Mouse (Mus musculus) gonadal fat pad, adult 2 months (tissue): Measurements from ENCODE around the gene Coq8a. TPM values are rescaled to one million over a fixed set of nuclear protein-coding genes. Genes with fewer than 3 reads are reported as not detected.

Experiments used
- DNase-seq: peaks from one replicate; pipeline ENCODE4 v3.0.0-alpha.2; 2012; ENCODE audit warnings: low read depth
- polyA plus RNA-seq: library from polyadenylated mRNA; depleted of rRNA; stranded (reverse); fragments of >200 nt; gene quantifications from 2 replicates; pipeline ENCODE4 v1.2.3, GENCODE M21; 2012

Gene Coq8a
- polyA plus RNA-seq, 1 experiment: 20.9 TPM

- no peak for DNase-seq
Observed at GRCm38 (mm10) chr1:180175167-180175566, 24.2 kb downstream of the Coq8a start.

GRCm38 (mm10) chr1:180174718-180175117, 24.7 kb downstream of the Coq8a start:
- DNase-seq: no peak

DNA sequence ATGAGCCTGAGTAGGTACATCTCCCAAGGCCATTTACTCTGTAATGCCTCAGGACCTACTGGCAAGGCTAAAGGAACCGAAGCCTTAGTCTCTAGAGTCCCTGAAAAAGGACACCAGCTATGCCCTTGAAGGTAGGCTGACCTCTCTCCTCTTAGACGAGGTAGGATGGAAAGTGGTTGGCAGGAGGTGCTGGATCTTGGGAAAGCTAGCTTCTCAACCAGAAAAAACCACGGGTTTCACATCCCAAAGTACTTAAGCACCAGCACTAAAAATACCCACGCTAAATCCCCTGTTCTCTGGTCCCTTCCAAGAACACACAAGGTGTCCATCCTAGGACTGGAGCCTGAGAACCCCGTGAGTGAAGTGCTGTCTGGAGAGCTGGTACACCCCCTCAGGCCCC, 26.4 kb downstream of the Coq8a start:
- DNase-seq: no peak

GRCm38 (mm10) chr1:180172600-180172999, 26.8 kb downstream of the Coq8a start:
- DNase-seq: no peak

DNA sequence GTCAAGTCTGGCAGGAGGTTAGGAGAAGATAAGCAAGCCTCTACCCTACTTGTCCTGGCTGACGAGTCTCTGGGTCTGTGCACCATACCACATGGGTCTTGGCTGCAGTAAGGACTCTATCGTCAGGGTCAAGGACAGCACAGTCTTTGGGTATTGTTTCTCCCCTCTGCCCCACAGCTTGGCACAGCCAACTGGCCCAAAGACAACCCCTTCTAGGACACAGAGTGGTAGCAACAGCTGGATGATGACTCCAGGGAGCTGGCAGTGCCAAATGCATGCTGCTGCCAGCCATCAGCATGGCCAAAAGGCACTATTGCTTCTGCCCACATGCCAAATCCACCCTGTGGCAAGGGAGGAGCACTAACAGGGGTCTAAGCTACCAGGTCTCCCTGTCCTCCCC, 27.5 kb downstream of the Coq8a start:
- DNase-seq: no peak

- no peak for DNase-seq
Observed at GRCm38 (mm10) chr1:180170071-180170470, 29.3 kb downstream of the Coq8a start.

GRCm38 (mm10) chr1:180169161-180169560, 30.2 kb downstream of the Coq8a start:
- DNase-seq: no peak

DNA sequence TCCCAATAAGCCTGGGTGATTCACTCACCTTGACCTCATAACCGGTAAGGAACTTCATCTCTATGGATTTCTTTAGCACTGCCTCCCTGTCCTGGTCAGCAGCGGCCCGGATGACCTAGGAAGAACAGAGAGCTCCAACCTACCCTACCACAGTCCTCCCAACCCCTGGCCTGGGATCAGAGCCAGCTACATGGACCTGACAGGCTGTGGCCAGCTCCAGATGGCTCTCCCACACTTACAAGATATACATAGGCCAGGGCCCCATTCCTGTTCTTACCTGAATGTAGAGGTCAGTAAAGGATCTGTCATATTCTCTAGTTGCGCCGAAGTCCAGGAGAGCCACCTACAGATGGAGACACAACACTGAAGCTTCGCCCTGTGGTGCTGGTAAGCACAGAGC, 31.1 kb downstream of the Coq8a start:
- DNase-seq: no peak

DNA sequence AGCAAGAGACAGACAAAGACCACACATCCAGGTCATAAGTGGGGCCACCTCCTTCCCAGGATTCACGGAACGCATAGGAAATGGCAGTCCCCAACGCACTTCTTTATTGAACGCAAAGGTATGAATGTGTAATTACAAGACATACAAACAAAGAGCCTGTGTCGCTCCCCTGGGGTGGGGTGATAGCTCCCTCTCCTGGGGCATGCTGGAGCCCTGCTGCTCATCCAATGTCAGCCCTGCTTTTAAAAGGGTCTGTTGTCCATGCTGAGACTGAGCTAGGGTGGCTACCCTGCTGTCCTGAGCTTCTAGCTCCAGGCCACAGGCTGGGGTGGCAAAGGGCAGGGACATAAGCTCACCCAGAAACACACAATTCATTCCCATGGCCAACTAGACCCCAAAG, 32.9 kb downstream of the Coq8a start:
- DNase-seq: no peak

DNA sequence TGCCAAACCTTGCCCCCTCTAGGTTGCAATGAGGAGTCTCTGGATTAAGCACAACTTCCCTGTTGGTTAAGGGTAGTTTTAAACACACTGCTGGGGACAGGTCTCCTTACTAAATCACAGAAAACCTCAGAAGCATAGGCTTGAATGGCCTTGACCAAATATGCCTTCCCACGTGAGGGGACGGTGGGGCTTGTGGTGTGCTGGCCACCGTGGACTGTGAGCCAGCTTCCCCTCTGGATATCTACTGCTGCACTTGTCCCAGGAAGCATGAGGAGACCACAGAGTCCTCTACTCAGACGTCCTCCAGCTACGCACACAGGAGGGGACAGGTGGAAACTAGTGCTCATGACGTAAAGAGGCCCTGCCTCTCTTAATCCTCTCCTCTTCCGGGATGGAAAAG, 36.4 kb downstream of the Coq8a start:
- no peak for DNase-seq

DNA sequence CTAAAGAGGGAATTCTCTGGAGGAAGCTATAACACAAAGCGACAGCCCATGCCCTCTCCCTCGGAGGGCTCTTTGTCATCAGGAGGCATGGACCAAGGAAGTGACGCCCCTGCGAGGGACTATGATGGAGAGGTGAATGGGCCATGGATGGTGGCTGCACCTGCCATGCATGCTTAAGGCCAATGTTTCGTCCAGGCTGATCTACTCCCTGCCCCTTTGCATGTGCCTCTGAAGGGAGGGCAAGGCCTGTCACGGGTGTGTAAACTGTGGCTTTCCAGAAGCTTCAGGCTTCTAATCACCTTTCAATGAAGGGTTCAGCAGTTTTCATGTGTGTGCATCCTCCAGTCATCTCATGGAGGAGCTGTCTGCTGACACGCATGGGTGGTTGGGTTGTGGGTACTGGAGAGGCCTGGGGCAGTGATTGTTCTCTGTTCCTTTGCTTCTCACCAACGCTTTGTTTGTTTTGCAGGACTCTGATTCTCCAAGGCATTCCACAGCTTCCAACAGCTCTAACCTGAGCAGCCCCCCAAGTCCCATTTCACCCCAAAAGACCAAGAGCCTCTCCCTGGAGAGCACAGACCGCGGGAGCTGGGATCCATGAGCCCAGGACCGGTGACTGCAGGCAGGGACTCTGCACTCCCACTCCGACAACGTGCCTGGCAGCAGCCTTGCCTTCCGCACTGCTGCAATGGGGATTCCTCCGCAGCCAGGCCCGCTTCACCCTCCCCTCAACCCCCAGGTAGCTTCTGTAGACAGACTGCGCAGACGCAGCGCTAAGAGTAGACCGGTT, 37.6 kb downstream of the Coq8a start:
- no peak for DNase-seq

DNA sequence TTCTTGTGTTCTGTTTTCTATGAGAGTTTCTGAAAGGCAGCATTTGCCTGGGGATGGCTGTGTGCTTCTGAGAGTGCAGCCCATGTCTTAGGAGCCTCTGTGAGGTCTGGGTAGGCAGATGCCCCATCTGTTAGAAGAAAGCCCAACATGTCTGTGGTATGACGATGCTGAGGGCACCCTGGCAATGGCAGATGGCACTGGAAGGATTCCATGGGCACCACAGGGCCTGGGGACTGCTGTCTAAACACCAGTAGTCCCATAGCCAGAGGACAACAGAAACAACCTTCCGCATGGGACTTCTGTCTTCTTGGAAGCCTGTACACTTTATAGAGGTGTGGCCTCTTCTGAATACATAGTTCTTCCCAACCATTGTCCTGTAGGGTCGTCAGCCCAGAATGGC, 38.2 kb downstream of the Coq8a start:
- DNase-seq: no peak

DNA sequence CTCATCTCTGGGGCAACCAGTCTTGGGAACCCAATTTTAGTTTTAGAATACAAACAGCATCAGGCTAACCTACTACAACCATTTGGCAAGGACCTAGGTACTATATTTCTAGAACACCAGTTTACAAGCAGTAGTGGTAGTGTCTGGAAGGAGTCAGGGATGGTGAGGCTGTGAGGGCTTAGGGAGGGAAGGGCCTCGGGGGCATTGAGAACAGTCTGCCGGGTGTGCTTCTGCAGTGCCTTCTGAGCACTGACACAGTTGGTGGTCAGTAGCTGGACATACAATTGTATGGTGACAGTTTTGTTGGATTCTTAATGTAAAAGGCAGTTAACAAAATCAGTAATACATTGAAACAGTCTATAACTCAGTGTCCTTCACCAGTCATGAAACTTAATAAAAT, 38.9 kb downstream of the Coq8a start:
- DNase-seq: no peak

DNA sequence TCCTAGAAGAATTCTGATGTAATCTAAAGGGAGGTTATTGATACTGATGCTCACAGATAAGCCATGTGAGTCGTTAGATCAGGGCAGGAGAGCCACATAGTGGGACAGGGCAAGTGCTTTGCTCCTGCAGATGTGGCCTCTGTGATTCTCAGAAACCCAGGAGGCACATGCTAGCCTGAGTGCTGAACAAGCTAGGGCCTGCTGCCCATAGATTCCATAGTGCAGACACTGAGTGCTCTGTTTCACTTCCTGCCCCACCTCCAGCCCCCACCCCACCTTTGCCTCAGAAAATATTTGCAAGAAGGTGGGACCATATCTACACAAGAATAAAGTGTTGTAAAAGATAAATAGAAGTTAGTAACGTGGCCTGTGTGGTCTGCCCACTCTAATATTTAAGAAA, 40.8 kb downstream of the Coq8a start:
- no peak for DNase-seq

DNA sequence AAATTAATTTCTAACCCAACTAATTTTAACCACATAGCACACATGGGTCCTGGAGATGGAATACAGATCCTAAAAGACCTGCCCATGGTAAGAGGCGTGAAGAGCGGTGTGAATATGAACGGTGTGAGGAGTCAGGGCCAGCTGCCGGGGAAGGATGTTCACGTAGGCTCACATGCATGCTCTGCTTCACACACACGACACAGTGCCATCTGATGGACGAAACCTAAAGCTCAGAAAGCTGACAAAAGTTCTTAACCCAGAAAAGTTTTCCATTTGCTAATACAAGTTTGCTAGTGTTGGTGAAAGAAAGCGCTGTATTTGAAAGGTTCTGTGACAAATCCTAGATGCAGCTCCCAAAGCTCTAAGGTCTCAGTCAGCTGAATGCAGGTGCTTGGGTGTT, 48.2 kb downstream of the Coq8a start:
- DNase-seq: no peak

- DNase-seq: no peak
Observed at GRCm38 (mm10) chr1:180148563-180148962, 50.8 kb downstream of the Coq8a start.

DNA sequence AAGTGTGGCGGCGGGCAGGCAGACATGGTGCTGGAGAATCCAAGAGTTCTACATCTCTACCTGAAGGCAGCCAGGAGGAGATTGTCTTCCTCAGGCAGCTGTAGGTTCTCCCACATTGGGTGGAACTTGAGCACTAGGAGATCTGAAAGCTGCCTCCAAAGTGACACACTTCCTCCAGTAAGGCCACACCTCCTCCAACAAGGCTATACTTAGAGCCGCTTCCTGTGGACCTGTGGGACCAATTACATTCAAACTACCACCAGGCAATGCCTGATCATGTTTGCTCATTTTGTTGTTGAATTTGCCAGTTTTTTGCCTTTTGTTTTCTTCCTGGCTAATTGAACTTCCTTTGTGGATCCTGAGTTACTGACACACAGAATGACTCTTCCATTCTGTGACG, 51.4 kb downstream of the Coq8a start:
- DNase-seq: no peak

GRCm38 (mm10) chr1:180140970-180141369, 58.4 kb downstream of the Coq8a start:
- no peak for DNase-seq

DNA sequence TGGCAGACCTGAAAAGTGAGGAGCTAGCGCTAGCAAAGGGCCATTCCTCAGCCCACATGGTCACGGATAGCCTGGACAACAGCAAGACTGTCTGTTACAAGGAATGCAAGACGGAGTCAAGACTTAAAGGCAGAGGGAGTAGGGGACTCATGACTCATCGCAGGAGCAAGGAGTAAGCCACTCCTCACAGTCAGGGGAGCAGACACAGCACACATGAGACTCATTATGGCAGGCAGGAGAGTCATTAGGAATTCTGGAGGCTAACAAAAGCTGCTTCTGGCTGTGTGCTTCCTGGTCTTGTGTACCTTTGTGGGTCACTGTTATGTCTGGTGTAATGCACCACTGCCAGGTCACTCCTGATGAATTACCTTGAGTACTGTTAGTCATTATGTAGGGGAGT, 60.2 kb downstream of the Coq8a start:
- no peak for DNase-seq

GRCm38 (mm10) chr1:180132187-180132586, 67.2 kb downstream of the Coq8a start:
- DNase-seq: no peak

GRCm38 (mm10) chr1:180131402-180131801, 68.0 kb downstream of the Coq8a start:
- no peak for DNase-seq

GRCm38 (mm10) chr1:180128077-180128792, 71.2 kb downstream of the Coq8a start:
- DNase-seq: no peak

DNA sequence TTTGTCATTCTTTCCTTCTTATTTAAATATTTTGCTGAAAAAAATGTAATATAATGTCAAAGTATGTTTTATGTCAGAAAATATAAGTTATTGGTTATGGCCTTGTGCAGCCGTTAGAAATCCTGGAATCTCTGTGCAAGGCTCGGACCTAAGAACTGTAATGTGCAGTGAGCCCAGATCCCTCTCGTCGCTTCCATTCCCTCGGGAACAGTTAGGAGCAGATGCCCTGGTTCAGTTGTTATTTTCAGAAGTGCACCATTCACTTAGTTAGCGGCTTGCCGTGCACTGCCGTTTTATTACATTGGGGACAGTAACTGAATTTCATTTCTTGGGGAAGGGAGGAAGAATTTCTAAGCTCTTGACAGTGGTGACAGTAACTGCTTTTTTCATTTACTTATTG, 81.2 kb downstream of the Coq8a start:
- DNase-seq: no peak
